Mouse (Mus musculus): ENCODE results near the gene Gm5039. TPM values are rescaled to one million over a fixed set of nuclear protein-coding genes. Genes with fewer than 3 reads are reported as not detected.
A peak's percentile ranks its signal among the peaks of the same experiment; 100 is the strongest.
"Not testable (repeated sequence)": the region's sequence is repeated elsewhere in the genome, so short reads cannot be mapped to it uniquely, and the experiment has no call there.

The Gm5039 gene
- total and polyA plus RNA-seq, 3 experiments: 0.06 TPM; not detected in 2

DNA sequence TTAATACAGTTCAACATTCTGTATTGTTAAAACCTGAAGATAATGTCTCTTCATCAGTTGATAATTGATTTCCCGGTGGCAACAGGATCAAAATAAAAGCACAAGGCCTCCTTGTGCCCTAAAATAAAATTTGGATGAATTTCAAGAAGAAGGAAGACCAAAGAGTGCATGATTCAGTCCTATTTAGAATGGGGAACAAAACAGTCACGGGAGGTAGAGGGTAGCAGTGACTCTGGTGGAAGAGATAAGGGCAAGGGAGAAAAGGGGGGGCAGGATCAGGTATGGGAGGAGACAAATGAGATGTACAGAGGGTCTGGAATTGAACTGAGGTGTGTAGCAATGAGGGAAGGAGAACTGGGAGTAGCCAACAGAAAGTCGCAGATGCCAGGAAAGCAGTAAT is 9.3 kb downstream of the Gm5039 start (continued):
- TF ChIP-seq MYC (IDR thresholded peaks at IDR 0.05; ENCODE audit: low read depth, low read length) (0 out of 2 replicates have a peak, but pooled peaks have one; percentile 34), ZC3H11A (IDR thresholded peaks at IDR 0.05; ENCODE audit: low read depth, low read length) (no peak)

DNA sequence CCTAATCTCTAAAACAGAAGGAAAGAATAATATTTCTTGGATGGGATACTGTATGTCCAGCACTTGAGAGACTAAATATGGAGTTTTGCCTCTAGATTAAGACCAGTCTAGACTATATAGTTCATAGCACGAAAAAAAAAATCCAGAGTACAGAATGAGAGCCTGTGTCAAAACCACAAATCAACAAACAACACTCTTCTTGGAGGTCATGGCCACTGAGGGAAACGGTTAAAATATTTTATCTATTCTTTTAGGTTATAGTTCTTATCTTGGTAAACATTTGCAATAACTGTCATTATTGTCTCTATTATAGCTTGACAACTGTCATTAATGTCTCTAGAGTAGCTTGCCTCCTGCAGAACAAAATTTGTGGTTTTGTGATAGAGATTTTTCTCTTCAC is 26.7 kb downstream of the Gm5039 start:
- not testable (repeated sequence) for DNase-seq (ENCODE audit: low read depth, low spot score); H3K36me3 ChIP-seq (ENCODE audit: control insufficient read depth in 1 of 2, insufficient read depth in 2 of 2, low read length in 2 of 2); H3K4me3 ChIP-seq (ENCODE audit: control insufficient read depth in 1 of 2, insufficient read depth in 1 of 2, low read depth in 2 of 2, low read length in 2 of 2); H3K9me3 ChIP-seq (replicated peaks; ENCODE audit: insufficient read depth, low read length); H3K4me1 ChIP-seq (ENCODE audit: control insufficient read depth in 1 of 2, insufficient read depth in 2 of 2, low read length in 2 of 2); H3K79me2 ChIP-seq (ENCODE audit: control insufficient read depth, insufficient read depth, low read length, poor library complexity); H3K9ac ChIP-seq (ENCODE audit: control insufficient read depth, low read depth, low read length, poor library complexity, severe bottlenecking); H3K27ac ChIP-seq (ENCODE audit: control insufficient read depth, low read depth, low read length); H3K27me3 ChIP-seq (ENCODE audit: control insufficient read depth in 1 of 2, insufficient read depth in 2 of 2, low read length in 2 of 2)
- TF ChIP-seq TCF12 (IDR thresholded peaks at IDR 0.05; ENCODE audit: low read depth, low read length) (peak; percentile 55; the same call in 1 of the 2 replicates), ZNF384 (IDR thresholded peaks at IDR 0.05; ENCODE audit: low read depth, low read length) (peak; percentile 51; the same call in 1 of the 2 replicates), MYB (IDR thresholded peaks at IDR 0.05; ENCODE audit: low read depth, low read length) (peak; percentile 56; the same call in 1 of the 2 replicates), EP300 (IDR thresholded peaks at IDR 0.05; ENCODE audit: low read depth in 1 of 2, low read length in 2 of 2) (0 out of 4 replicates have a peak, but pooled peaks of 1 of the 2 experiments have one; percentile 57), ETS1 (IDR thresholded peaks at IDR 0.05; ENCODE audit: low read depth, low read length) (0 out of 2 replicates have a peak, but pooled peaks have one; percentile 32)

DNA sequence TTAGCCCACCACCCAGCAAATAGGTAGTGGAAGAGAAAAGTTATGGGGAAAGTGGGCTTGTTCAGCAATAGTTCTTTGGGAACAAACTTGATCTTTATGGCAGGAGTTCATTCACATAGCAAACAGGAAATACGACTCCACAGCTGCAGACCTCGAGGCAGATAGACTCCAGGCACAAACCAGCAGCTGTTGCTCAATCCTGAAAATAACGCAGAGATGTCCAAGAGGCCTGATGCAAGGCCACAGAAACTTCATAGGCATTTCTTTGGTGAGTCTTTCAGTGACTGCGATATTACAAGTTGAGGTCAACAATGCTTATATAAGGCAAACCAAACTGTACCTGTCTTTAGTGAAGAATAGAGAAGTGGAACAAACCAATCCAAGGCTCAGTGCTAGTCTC is 30.7 kb downstream of the Gm5039 start:
- H3K27ac ChIP-seq (ENCODE audit: control insufficient read depth, low read depth, low read length); H3K79me2 ChIP-seq (ENCODE audit: control insufficient read depth, insufficient read depth, low read length, poor library complexity); H3K4me3 ChIP-seq (ENCODE audit: control insufficient read depth in 1 of 2, insufficient read depth in 1 of 2, low read depth in 2 of 2, low read length in 2 of 2); H3K9me3 ChIP-seq (replicated peaks; ENCODE audit: insufficient read depth, low read length); H3K36me3 ChIP-seq (ENCODE audit: control insufficient read depth in 1 of 2, insufficient read depth in 2 of 2, low read length in 2 of 2); H3K27me3 ChIP-seq (ENCODE audit: control insufficient read depth in 1 of 2, insufficient read depth in 2 of 2, low read length in 2 of 2); H3K9ac ChIP-seq (ENCODE audit: control insufficient read depth, low read depth, low read length, poor library complexity, severe bottlenecking); H3K4me1 ChIP-seq (ENCODE audit: control insufficient read depth in 1 of 2, insufficient read depth in 2 of 2, low read length in 2 of 2): not testable (repeated sequence)
- DNase-seq (ENCODE audit: low read depth, low spot score): peak; percentile 17

DNA sequence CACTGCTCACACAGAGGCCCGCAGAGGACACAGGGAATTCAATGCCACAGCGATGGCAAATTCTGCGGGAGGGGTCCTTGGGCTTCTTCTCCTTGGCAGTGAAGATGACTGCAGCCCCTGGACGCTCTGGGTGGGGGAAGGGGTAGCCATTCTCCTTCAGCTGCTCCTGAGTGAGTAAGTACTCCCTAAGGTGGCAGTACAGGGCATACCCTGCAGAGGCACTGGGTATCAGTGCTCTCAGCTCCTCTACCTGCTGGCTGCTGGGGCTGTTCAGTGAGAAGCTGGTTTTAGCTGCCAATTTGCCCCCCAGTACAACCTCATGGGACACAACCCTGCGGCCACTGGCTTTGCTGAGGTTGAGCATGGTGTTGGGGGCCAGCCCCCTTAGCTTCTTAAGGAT is 38.6 kb downstream of the Gm5039 start:
- H3K36me3 ChIP-seq (ENCODE audit: control insufficient read depth in 1 of 2, insufficient read depth in 2 of 2, low read length in 2 of 2); H3K79me2 ChIP-seq (ENCODE audit: control insufficient read depth, insufficient read depth, low read length, poor library complexity); H3K4me1 ChIP-seq (ENCODE audit: control insufficient read depth in 1 of 2, insufficient read depth in 2 of 2, low read length in 2 of 2); H3K4me3 ChIP-seq (ENCODE audit: control insufficient read depth in 1 of 2, insufficient read depth in 1 of 2, low read depth in 2 of 2, low read length in 2 of 2); H3K9ac ChIP-seq (ENCODE audit: control insufficient read depth, low read depth, low read length, poor library complexity, severe bottlenecking); H3K9me3 ChIP-seq (replicated peaks; ENCODE audit: insufficient read depth, low read length); DNase-seq (ENCODE audit: low read depth, low spot score); H3K27ac ChIP-seq (ENCODE audit: control insufficient read depth, low read depth, low read length); H3K27me3 ChIP-seq (ENCODE audit: control insufficient read depth in 1 of 2, insufficient read depth in 2 of 2, low read length in 2 of 2): not testable (repeated sequence)

DNA sequence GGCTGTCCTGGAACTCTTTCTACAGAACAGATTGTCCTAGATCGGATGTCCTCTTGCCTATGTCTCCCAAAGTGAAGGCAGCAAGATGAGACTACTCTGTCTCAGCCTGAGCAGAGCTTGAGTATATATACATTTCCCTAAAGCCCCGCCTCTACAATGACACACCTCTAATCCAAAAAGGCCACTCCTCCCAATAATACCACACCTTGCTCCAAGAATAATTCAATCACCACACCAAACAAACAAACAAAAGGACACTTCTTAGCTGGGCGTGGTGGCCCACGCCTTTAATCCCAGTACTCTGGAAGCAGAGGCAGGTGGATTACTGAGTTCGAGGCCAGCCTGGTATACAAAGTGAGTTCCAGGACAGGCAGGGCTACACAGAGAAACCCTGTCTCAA is 49.4 kb downstream of the Gm5039 start, which contains the start of gene Gm5662:
Gene Gm5662, minus strand, starts transcription at position 101 of the 400 bp plus-strand sequence.
- not testable (repeated sequence) for H3K9ac ChIP-seq (ENCODE audit: control insufficient read depth, low read depth, low read length, poor library complexity, severe bottlenecking); H3K27me3 ChIP-seq (ENCODE audit: control insufficient read depth in 1 of 2, insufficient read depth in 2 of 2, low read length in 2 of 2); DNase-seq (ENCODE audit: low read depth, low spot score); H3K4me1 ChIP-seq (ENCODE audit: control insufficient read depth in 1 of 2, insufficient read depth in 2 of 2, low read length in 2 of 2); H3K79me2 ChIP-seq (ENCODE audit: control insufficient read depth, insufficient read depth, low read length, poor library complexity); H3K27ac ChIP-seq (ENCODE audit: control insufficient read depth, low read depth, low read length); H3K36me3 ChIP-seq (ENCODE audit: control insufficient read depth in 1 of 2, insufficient read depth in 2 of 2, low read length in 2 of 2); H3K4me3 ChIP-seq (ENCODE audit: control insufficient read depth in 1 of 2, insufficient read depth in 1 of 2, low read depth in 2 of 2, low read length in 2 of 2); H3K9me3 ChIP-seq (replicated peaks; ENCODE audit: insufficient read depth, low read length)

Other genes with a start within 250 kb of the Gm5039 start
- gene Gm16368, start 240.3 kb downstream of the Gm5039 start, total RNA-seq (2012; rRNA removed): not detected in 2 replicates
- gene Gm16368, start 240.3 kb downstream of the Gm5039 start, polyA plus RNA-seq (2012; ENCODE audit: insufficient read depth in 1 of 2, insufficient read length in 2 of 2, low read depth in 1 of 2, low replicate concordance in 2 of 2, missing spikeins in 1 of 2): not detected
- gene Gm10436, start 141.9 kb downstream of the Gm5039 start, total RNA-seq (2012; rRNA removed): not detected in 2 replicates
- not detected for gene Gm10436, start 141.9 kb downstream of the Gm5039 start, polyA plus RNA-seq (2012; ENCODE audit: insufficient read depth in 1 of 2, insufficient read length in 2 of 2, low read depth in 1 of 2, low replicate concordance in 2 of 2, missing spikeins in 1 of 2)
- not detected in 2 replicates for gene Gm8332, start 73.9 kb downstream of the Gm5039 start, total RNA-seq (2012; rRNA removed)
- not detected for gene Gm8332, start 73.9 kb downstream of the Gm5039 start, polyA plus RNA-seq (2012; ENCODE audit: insufficient read depth in 1 of 2, insufficient read length in 2 of 2, low read depth in 1 of 2, low replicate concordance in 2 of 2, missing spikeins in 1 of 2)
- gene Gm5662, start 49.5 kb downstream of the Gm5039 start, total RNA-seq (2012; rRNA removed): not detected in 2 replicates
- not detected for gene Gm5662, start 49.5 kb downstream of the Gm5039 start, polyA plus RNA-seq (2012; ENCODE audit: insufficient read depth in 1 of 2, insufficient read length in 2 of 2, low read depth in 1 of 2, low replicate concordance in 2 of 2, missing spikeins in 1 of 2)
- gene Adck1, start 36.5 kb upstream of the Gm5039 start, total RNA-seq (2012; rRNA removed): 24.8 and 30.6 TPM in 2 replicates
- 10 to 100 TPM in 1 of 2 experiments, not detected in 1; 34.3 TPM for gene Adck1, start 36.5 kb upstream of the Gm5039 start, polyA plus RNA-seq (2012; ENCODE audit: insufficient read depth in 1 of 2, insufficient read length in 2 of 2, low read depth in 1 of 2, low replicate concordance in 2 of 2, missing spikeins in 1 of 2)